Mouse (Mus musculus) bone marrow macrophage, adult 2 months (primary cell): ENCODE measurements around the gene Ogdh. TPM values are rescaled to one million over a fixed set of nuclear protein-coding genes. Genes with fewer than 3 reads are reported as not detected.

ENCODE experiments used
- H3K27ac ChIP-seq: 2 replicates; pipeline ENCODE4 v1.5.1; 2012; ENCODE audit warnings: low read depth, low read length; ENCODE audit not compliant: insufficient read depth
- H3K4me1 ChIP-seq: 2 replicates; pipeline ENCODE4 v1.6.1; 2012; ENCODE audit warnings: low read length; ENCODE audit not compliant: control insufficient read depth, insufficient read depth
- H3K4me3 ChIP-seq: 2 replicates; pipeline ENCODE4 v1.5.1; 2012; ENCODE audit warnings: mild to moderate bottlenecking, low read length, moderate library complexity; ENCODE audit not compliant: insufficient read depth
- CTCF ChIP-seq: IDR thresholded peaks from 2 replicates; pipeline ENCODE4 v1.5.1; 2012; ENCODE audit warnings: low read depth, mild to moderate bottlenecking, low read length, moderate library complexity
- POLR2A ChIP-seq: IDR thresholded peaks from 2 replicates; pipeline ENCODE4 v1.6.1; 2012; ENCODE audit warnings: mild to moderate bottlenecking, low read depth, low read length, borderline replicate concordance
- polyA plus RNA-seq: library from polyadenylated mRNA; stranded (reverse); fragments of >200 nt; gene quantifications from 2 replicates; pipeline ENCODE4 v1.2.4, GENCODE M21; 2012; ENCODE audit not compliant: missing spikeins, insufficient read depth, insufficient read length

Ogdh gene
- polyA plus RNA-seq, 1 experiment: 57.1 TPM

- no peak for TF ChIP-seq POLR2A
- TF ChIP-seq CTCF: no peak
- Histone ChIP-seq H3K27ac (no peak overlapping the region), H3K4me1 (peaks cover 37% of the 10 kb centered on the region), H3K4me3 (no peak overlapping the region)
Measured at GRCm38 (mm10) chr11:6294632-6295031, 3.2 kb downstream of the Ogdh start.

DNA sequence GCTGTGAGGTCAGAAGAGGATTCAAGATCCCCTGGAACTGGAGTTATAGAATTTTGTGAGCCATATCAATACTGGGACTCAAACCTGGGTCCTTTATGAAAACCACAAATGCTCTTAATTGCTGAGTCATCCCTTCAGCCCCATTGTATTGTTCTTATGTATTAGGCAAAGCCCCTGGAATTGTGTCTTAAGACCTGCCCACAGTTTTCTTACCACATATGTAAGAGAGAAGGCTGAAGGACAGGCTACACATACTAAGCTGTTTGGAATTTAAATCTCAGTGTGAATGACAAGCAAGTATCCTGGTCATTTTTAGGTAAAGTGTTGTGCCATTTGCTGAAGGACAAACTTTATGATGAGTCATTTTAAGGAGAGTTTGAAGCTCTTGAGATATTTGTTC is 4.6 kb downstream of the Ogdh start:
- TF ChIP-seq CTCF (no peak), POLR2A (no peak)
- Histone ChIP-seq H3K4me1 (peaks cover 47% of the 10 kb centered on the region), H3K4me3 (no peak overlapping the region), H3K27ac (no peak overlapping the region)

DNA sequence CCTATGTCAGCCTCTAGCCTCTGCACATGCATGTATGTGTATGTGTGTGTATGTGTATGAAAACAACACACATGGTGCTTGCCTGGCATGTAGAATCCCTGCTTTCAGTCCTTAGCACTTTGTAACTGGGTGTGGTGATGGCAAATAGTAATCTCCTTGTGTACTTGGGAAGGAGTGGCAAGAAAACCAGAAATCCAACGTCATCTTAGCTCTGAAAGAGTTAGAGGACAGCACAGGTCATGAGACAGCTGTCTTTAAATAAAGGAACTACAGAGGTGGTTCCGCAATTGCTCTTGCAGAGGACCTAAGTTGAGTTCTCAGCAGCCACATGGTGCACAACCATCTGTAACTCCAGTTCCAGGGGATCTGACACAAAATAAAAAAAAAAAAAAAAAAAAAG is 8.0 kb downstream of the Ogdh start:
- TF ChIP-seq POLR2A (no peak), CTCF (no peak)
- peak overlapping the region; percentile 81 for H3K27ac ChIP-seq
- H3K4me1 ChIP-seq: peaks cover 45% of the 10 kb centered on the region
- H3K4me3 ChIP-seq: no peak overlapping the region

DNA sequence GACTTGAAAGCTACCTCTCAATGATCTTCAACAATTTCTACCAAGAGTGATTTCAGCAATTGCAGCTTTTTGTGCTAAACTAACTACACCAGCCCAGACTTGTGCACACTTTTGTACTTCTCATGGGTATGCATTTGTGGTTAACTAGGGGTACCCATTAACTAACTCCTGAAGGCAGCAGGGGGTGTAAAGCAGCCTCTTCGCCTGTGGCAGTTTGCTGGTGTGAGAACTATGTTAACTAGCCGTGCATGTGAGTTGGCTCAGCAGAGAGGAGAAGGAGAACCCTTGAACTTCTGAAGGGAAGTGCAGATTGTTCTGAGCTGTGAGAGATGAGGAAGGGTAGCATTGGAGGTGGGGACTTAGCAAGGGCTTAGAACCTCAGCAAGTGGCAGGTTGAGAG is 11.4 kb downstream of the Ogdh start:
- Histone ChIP-seq H3K4me1 (peaks cover 29% of the 10 kb centered on the region), H3K27ac (no peak overlapping the region), H3K4me3 (no peak overlapping the region)
- TF ChIP-seq POLR2A (no peak), CTCF (no peak)

DNA sequence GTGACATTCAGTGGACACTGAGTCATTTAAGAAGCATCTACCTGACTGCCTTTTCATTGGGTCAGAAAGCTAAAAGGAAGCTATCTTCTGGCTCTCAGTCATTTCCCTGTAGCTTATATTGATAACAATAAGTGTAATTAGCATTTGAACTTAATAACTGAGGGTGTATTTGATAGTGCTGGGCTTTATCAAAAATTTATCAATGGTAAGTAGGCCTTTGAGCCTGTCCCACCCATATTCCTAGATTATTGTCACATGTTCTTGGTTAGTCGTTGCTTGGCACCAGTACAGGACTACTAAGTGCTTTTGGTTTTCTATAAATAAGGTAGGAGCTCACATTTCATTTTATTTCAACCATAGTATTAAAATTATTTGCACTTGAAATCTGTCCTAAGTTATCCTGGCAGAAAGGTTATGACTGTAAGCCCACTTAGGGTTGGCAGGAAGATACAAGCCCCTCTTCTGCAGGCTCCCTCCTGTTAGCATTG is 14.6 kb downstream of the Ogdh start:
- TF ChIP-seq CTCF (no peak), POLR2A (no peak)
- Histone ChIP-seq H3K4me3 (no peak overlapping the region), H3K27ac (no peak overlapping the region), H3K4me1 (peaks cover 5% of the 10 kb centered on the region)

DNA sequence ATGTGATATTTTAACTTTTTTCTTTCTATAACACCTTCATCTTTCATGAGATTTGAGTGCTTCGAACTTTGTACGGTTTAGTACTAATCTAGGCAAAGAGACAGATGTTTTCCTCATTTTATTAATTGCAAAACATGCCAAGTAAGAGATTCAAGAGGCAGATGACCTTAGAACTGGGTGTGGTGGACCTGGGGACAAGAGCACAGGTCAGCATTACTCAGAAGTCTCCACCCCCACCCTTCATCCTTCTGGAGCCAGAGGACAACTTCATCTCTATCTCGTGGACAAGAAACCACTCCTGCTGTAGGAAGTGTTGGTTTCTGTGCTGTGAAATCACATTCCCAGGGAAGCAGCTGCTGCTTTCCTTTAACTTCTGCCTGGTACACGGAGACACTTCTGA is 16.7 kb downstream of the Ogdh start:
- Histone ChIP-seq H3K4me1 (no peaks in the 10 kb centered on the region), H3K27ac (no peak overlapping the region)

DNA sequence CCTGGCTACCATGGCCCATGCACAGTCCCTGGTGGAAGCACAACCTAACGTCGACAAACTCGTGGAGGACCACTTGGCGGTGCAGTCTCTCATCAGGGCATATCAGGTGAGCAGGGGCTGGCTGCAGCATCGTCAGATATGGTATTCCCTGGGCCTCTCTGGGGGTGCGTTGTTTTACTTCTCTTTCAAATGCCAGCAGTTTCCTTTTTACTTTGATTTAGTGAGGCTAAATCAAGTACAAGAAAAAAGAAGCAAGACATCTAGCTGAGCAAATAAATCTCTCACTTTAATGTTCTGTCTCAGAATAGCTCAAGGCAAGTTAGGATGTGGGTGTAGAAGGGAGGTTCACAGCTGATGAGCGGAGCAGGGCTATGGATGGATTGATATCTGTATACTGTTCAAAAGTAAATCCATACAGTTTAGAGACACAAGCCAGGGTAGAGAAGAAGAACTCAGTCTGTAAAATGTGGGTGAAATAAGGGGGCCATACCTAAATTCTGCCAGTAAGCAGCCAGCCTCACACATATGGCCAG is 22.5 kb downstream of the Ogdh start:
- Histone ChIP-seq H3K27ac (no peak overlapping the region), H3K4me1 (no peaks in the 10 kb centered on the region), H3K4me3 (no peak overlapping the region)
- TF ChIP-seq CTCF (no peak), POLR2A (no peak)

More for the DNA sequence above, 16.7 kb downstream of the Ogdh start:
- TF ChIP-seq CTCF (no peak), POLR2A (no peak)
- H3K4me3 ChIP-seq: no peak overlapping the region

DNA sequence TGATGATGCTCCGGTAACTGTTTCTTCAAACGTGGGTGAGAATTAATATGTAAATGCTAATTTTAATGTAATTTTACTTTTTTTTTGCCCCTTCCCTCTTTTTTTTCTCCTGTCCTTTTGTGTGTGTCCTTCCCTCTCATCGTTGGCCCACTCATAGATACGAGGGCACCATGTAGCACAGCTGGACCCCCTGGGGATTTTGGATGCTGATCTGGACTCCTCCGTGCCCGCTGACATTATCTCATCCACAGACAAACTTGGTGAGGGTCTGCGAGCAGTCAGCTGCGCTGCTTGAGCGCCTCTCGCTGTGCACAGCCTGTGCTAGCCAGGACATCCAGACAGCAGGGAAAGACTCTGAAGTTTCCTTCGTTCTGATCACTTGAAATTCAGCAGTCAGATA is 25.4 kb downstream of the Ogdh start:
- Histone ChIP-seq H3K27ac (no peak overlapping the region), H3K4me1 (no peaks in the 10 kb centered on the region), H3K4me3 (no peak overlapping the region)
- TF ChIP-seq CTCF (no peak), POLR2A (no peak)

DNA sequence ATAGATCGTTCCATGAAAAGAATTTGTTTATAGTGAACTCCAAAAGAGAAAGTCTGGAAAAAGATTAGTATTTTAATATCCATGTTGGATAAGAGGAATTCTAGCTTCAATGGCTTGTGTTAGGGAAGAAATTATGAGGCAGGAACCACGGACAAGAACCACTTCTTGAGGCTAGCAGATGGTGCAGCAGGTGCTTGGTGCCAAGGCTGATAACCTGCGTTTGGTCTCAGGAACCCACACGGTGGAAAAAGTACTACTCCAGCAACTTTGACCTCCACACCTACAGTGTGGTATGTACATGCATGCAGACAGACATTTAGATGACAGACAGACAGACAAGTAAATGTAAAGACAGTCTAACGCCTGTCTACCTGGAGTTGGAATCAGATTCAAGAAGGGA is 27.1 kb downstream of the Ogdh start:
- Histone ChIP-seq H3K4me3 (no peak overlapping the region), H3K4me1 (no peaks in the 10 kb centered on the region), H3K27ac (no peak overlapping the region)
- TF ChIP-seq CTCF: no peak
- TF ChIP-seq POLR2A: no peak

GRCm38 (mm10) chr11:6319374-6319773 is 27.9 kb downstream of the Ogdh start:
- Histone ChIP-seq H3K4me1 (no peaks in the 10 kb centered on the region), H3K27ac (no peak overlapping the region), H3K4me3 (no peak overlapping the region)
- TF ChIP-seq CTCF: no peak
- no peak for TF ChIP-seq POLR2A

GRCm38 (mm10) chr11:6322086-6322485 is 30.7 kb downstream of the Ogdh start:
- Histone ChIP-seq H3K4me1 (no peaks in the 10 kb centered on the region), H3K4me3 (no peak overlapping the region), H3K27ac (no peak overlapping the region)
- TF ChIP-seq CTCF (no peak), POLR2A (no peak)
